Mouse (Mus musculus) liver, embryonic 14.5 days (tissue): Measurements from ENCODE around the gene Mvp. TPM values are rescaled to one million over a fixed set of nuclear protein-coding genes. Genes with fewer than 3 reads are reported as not detected.

Experiments used
- ATAC-seq: fragments of 200-750 bp; cut with Nextera tagmentation; 2 replicates; pipeline ENCODE4 v1.8.0; 2017; ENCODE audit warnings: moderate number of reproducible peaks, mild to moderate bottlenecking, moderate library complexity; ENCODE audit not compliant: insufficient read depth
- DNase-seq, 3 experiments: peaks; one replicate each; pipeline ENCODE4 v3.0.0-alpha.2; 2012 to 2013; ENCODE audit warnings: low read depth in 3 of 3, low spot score in 3 of 3
- H3K27ac ChIP-seq: fragments of 300-500 bp; sonication (generic); 2 replicates; pipeline ENCODE4 v1.5.1; 2014; ENCODE audit warnings: moderate library complexity, mild to moderate bottlenecking, control low read depth, inconsistent platforms
- H3K27me3 ChIP-seq: fragments of 300-500 bp; sonication (generic); 2 replicates; pipeline ENCODE4 v1.6.1; 2014; ENCODE audit warnings: mild to moderate bottlenecking, low read length, moderate library complexity; ENCODE audit not compliant: control insufficient read depth, insufficient read depth
- H3K36me3 ChIP-seq: fragments of 300-500 bp; sonication (generic); replicated peaks from 2 replicates; pipeline ENCODE4 v1.6.1; 2014; ENCODE audit warnings: low read depth; ENCODE audit not compliant: control insufficient read depth, insufficient read depth
- H3K4me1 ChIP-seq, 2 experiments: fragments of 200-500 bp in 1 of 2; fragments of 300-500 bp in 1 of 2; sonication (generic) in 1 of 2; replicated peaks; 2 replicates each; pipeline ENCODE4 v1.6.1; 2012 to 2014; ENCODE audit warnings: antibody characterized with exemption in 1 of 2, inconsistent platforms in 1 of 2, low read length in 1 of 2; ENCODE audit not compliant: control insufficient read depth in 2 of 2, insufficient read depth in 2 of 2
- H3K4me2 ChIP-seq: fragments of 300-500 bp; sonication (generic); 2 replicates; pipeline ENCODE4 v1.6.1; 2014; ENCODE audit warnings: low read depth, mild to moderate bottlenecking, control low read depth, moderate library complexity
- H3K4me3 ChIP-seq, 2 experiments: fragments of 200-500 bp in 1 of 2; fragments of 300-500 bp in 1 of 2; sonication (generic) in 1 of 2; 2 replicates each; pipeline ENCODE4 v1.5.1; 2012 to 2014; ENCODE audit warnings: low read depth in 2 of 2, low read length in 2 of 2, mild to moderate bottlenecking in 2 of 2, control low read depth in 1 of 2, inconsistent platforms in 1 of 2, moderate library complexity in 1 of 2; ENCODE audit not compliant: insufficient read depth in 1 of 2
- H3K9ac ChIP-seq: fragments of 300-500 bp; sonication (generic); replicated peaks from 2 replicates; pipeline ENCODE4 v1.6.1; 2014; ENCODE audit warnings: mild to moderate bottlenecking, control low read depth, moderate library complexity
- H3K9me3 ChIP-seq: fragments of 300-500 bp; sonication (generic); 2 replicates; pipeline ENCODE4 v1.6.1; 2016; ENCODE audit warnings: low read length, mixed read lengths; ENCODE audit not compliant: control insufficient read depth
- CTCF ChIP-seq: IDR thresholded peaks from 2 replicates; pipeline ENCODE4 v1.5.1; 2016; ENCODE audit warnings: antibody characterized with exemption, low read depth, control low read depth
- EP300 ChIP-seq: IDR thresholded peaks from 2 replicates; pipeline ENCODE4 v1.6.1; 2016; ENCODE audit warnings: antibody characterized with exemption, low read depth
- WGBS: fragments of 180-500 bp; shearing (Covaris S2); extraction: QIAGEN DNeasy Blood & Tissue Kit; methylation state at CpG from one replicate; pipeline ENCODE4 v1.1.7; 2014; ENCODE audit not compliant: insufficient replicate concordance; 5-methylcytosine and 5-hydroxymethylcytosine counted together
- polyA plus RNA-seq, 2 experiments: library from polyadenylated mRNA; depleted of rRNA in 1 of 2; stranded (reverse) in 1 of 2; unstranded in 1 of 2; fragments of >200 nt; fragmentation: Nextera tagmentation in 1 of 2; extraction: Ambion mirVana in 1 of 2; gene quantifications; 2 replicates each; pipeline versions ENCODE4 v1.2.1 to v1.2.3; 2012 to 2014

Mvp gene
- polyA plus RNA-seq, 2 experiments: 4.5 to 5.5 TPM

DNA sequence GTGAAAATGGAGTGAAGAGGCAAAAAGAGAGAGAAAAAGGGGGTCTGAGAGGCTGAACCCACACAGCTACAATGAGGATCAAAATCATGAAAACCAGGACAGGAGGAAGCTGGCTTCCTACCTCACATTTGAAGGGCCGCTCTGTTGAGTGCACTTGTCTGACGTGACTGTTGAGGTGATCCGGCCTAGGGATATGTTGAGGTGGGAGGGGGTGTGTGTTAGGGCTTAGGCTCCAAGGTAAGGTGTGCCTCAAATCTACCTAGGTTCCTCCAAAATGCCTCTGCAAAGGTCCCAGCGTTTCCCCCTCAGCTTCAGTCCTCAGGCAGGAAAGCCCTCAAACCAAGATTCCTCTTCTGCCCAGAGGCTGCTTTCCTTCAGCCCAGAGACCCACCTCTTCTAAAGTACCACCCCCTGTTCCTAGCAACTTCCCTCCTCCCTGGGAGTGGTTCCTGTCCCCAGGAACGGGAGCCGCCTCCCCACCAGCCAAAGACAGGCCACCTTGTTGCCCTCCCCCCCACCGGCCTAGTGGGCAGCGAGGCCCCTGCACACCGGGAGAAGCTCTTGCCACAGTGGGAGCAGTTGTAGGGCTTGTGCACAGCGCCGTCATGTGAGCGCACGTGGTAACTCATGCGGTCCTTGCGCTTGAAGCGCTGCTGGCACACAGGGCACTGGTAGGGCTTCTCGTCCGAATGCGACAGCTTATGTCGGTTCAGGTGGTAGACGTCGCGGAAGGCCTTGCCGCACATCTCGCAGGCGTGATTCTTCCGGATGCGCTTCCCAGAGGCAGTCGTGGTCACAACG is 10.5 kb upstream of the Mvp start:
- DNase-seq: peak; percentile 62 to 73 (median 63)
- ATAC-seq: peak; percentile 9
- Histone ChIP-seq H3K36me3 (peaks cover 52% of the 10 kb centered on the region), H3K4me2 (peak overlapping the region; percentile 76), H3K4me1 (peaks cover 29 to 35% of the 10 kb centered on the region in 2 experiments), H3K27me3 (no peaks in the 10 kb centered on the region), H3K9me3 (no peaks in the 10 kb centered on the region), H3K4me3 (peak overlapping the region; percentile 66 to 95), H3K27ac (peak overlapping the region; percentile 89), H3K9ac (peak overlapping the region; percentile 96)
- TF ChIP-seq CTCF (peak; percentile 93), EP300 (0 out of 2 replicates have a peak, but pooled peaks have one; percentile 10)
- under 1% methylated on average over 30 of the region's 30 CpGs for WGBS

GRCm38 (mm10) chr7:127023896-127024690 is 9.7 kb upstream of the Mvp start:
- no peak for TF ChIP-seq CTCF
- TF ChIP-seq EP300: no peak
- WGBS: 18% methylated on average over 19 of the region's 19 CpGs
- DNase-seq (no peak), ATAC-seq (no peak)
- H3K27ac ChIP-seq: peak overlapping the region; percentile 89
- peak overlapping the region; percentile 66 to 95 for H3K4me3 ChIP-seq
- peaks cover 29 to 35% of the 10 kb centered on the region in 2 experiments for H3K4me1 ChIP-seq
- H3K4me2 ChIP-seq: peak overlapping the region; percentile 76
- no peaks in the 10 kb centered on the region for H3K9me3 ChIP-seq
- no peaks in the 10 kb centered on the region for H3K27me3 ChIP-seq
- H3K9ac ChIP-seq: peak overlapping the region; percentile 96
- H3K36me3 ChIP-seq: peaks cover 44% of the 10 kb centered on the region

- Histone ChIP-seq H3K9ac (peak overlapping the region; percentile 5; the same call in 1 of the 2 replicates), H3K36me3 (peaks cover 36% of the 10 kb centered on the region), H3K4me2 (peak overlapping the region; percentile 76), H3K9me3 (no peaks in the 10 kb centered on the region), H3K27me3 (no peaks in the 10 kb centered on the region), H3K4me3 (peak overlapping the region in 1 of 2 experiments; percentile 95; a peak in 2 of 4 replicates), H3K27ac (no peak overlapping the region), H3K4me1 (peaks cover 27 to 35% of the 10 kb centered on the region in 2 experiments)
- no peak for DNase-seq
- WGBS: 78% methylated on average over 13 of the region's 13 CpGs
- TF ChIP-seq CTCF (no peak), EP300 (no peak)
- ATAC-seq: no peak
These were observed 8.9 kb upstream of the Mvp start for GRCm38 (mm10) chr7:127023272-127023691.

GRCm38 (mm10) chr7:127022528-127023271 is 8.3 kb upstream of the Mvp start:
- TF ChIP-seq CTCF (no peak), EP300 (no peak)
- 83% methylated on average over 7 of the region's 7 CpGs for WGBS
- DNase-seq: no peak
- peaks cover 30% of the 10 kb centered on the region for H3K36me3 ChIP-seq
- peaks cover 24 to 30% of the 10 kb centered on the region in 2 experiments for H3K4me1 ChIP-seq
- no peak overlapping the region for H3K27ac ChIP-seq
- H3K9me3 ChIP-seq: no peaks in the 10 kb centered on the region
- H3K9ac ChIP-seq: no peak overlapping the region; the same call in 1 of the 2 replicates
- H3K4me3 ChIP-seq: peak overlapping the region in 1 of 2 experiments; percentile 95; a peak in 2 of 4 replicates
- peak overlapping the region; percentile 76 for H3K4me2 ChIP-seq
- no peaks in the 10 kb centered on the region for H3K27me3 ChIP-seq
- ATAC-seq: no peak
